21 mouse cellular contexts compared by ENCODE assay signal in the genomic region with DNA sequence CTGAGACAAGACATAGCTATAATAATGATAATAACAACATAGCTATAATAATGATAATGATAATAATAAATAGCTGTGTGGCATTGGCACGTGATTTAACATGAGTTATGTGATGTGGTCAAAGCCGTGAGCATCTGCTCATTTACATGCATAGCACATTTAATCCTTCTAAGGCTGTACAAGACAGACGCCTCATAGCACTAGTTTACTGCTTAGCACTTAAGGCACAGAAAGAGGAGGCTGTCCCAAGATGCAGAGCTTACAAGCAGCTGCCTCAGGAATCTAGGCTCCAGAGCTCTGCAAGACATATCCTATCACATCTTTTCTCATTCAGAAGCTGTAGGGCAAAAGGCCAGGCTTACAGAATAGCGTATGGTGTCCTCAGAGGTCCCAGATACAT. TPM values are rescaled to one million over a fixed set of nuclear protein-coding genes. Genes with fewer than 3 reads are reported as not detected.
DNase-seq lines count a peak whose midpoint lies in the region; ATAC-seq and TF ChIP-seq lines count a peak whose summit lies in the region.
"Had no signal": no experiment of that assay in that cellular context is flagged by ENCODE, and none has a peak within 500 bp of the region (broad histone marks: within the 10 kb centered on the region; RNA-seq: fewer than 3 reads in every experiment).

No protein-coding gene starts in this region.

- WGBS in forebrain, embryonic 13.5 days, result 63% methylated on average over 4 of the region's 4 CpGs
- 83% methylated on average over 4 of the region's 4 CpGs for WGBS in forebrain, embryonic 10.5 days
- 41% methylated on average over 4 of the region's 4 CpGs for WGBS in midbrain, embryonic 15.5 days
- 54% methylated on average over 4 of the region's 4 CpGs for WGBS in midbrain, embryonic 13.5 days

- H3K27ac ChIP-seq in forebrain, embryonic 13.5 days, result no peak overlapping the region
- no peak overlapping the region for H3K27ac ChIP-seq in forebrain, embryonic 10.5 days
- no peak overlapping the region for H3K27ac ChIP-seq in midbrain, embryonic 15.5 days
- H3K27ac ChIP-seq in midbrain, embryonic 13.5 days, result no peak overlapping the region
- H3K27ac ChIP-seq: hindbrain, embryonic 12.5 days; hindbrain, embryonic 15.5 days had no signal

- intact Hi-C loops in heart, postnatal 36 days (cut with DNase I), result no loop called here

- H3K27me3 ChIP-seq in forebrain, embryonic 13.5 days, result no peaks in the 10 kb centered on the region
- H3K27me3 ChIP-seq in forebrain, embryonic 10.5 days (ENCODE audit: poor library complexity, severe bottlenecking), result no peaks in the 10 kb centered on the region
- no peaks in the 10 kb centered on the region for H3K27me3 ChIP-seq in midbrain, embryonic 15.5 days (replicated peaks)
- H3K27me3 ChIP-seq in midbrain, embryonic 13.5 days, result no peaks in the 10 kb centered on the region
- H3K27me3 ChIP-seq: heart, embryonic 12.5 days; hindbrain, embryonic 12.5 days; hindbrain, embryonic 15.5 days had no signal

- no peak for TF ChIP-seq CTCF in brain, embryonic 14.5 days (IDR thresholded peaks at IDR 0.05; ENCODE audit: borderline replicate concordance, extremely low read depth, insufficient read depth, insufficient read length)

- no peak for TF ChIP-seq POLR2A in brain, embryonic 14.5 days (IDR thresholded peaks at IDR 0.05; ENCODE audit: borderline replicate concordance, extremely low read depth, insufficient read depth, insufficient read length, poor library complexity, severe bottlenecking)

- H3K9me3 ChIP-seq in forebrain, embryonic 13.5 days (replicated peaks), result no peaks in the 10 kb centered on the region
- no peaks in the 10 kb centered on the region for H3K9me3 ChIP-seq in forebrain, embryonic 10.5 days
- H3K9me3 ChIP-seq in midbrain, embryonic 15.5 days, result no peaks in the 10 kb centered on the region
- H3K9me3 ChIP-seq in midbrain, embryonic 13.5 days, result no peaks in the 10 kb centered on the region
- H3K9me3 ChIP-seq: heart, embryonic 12.5 days; hindbrain, embryonic 12.5 days; hindbrain, embryonic 15.5 days had no signal

- H3K9ac ChIP-seq in forebrain, embryonic 13.5 days, result no peak overlapping the region
- no peak overlapping the region for H3K9ac ChIP-seq in midbrain, embryonic 15.5 days
- H3K9ac ChIP-seq in midbrain, embryonic 13.5 days (replicated peaks), result no peak overlapping the region
- H3K9ac ChIP-seq: heart, embryonic 12.5 days; hindbrain, embryonic 12.5 days; hindbrain, embryonic 15.5 days had no signal

- DNase-seq in forebrain, embryonic 10.5 days (ENCODE audit: extremely low spot score, low spot score), result no peak
- DNase-seq in heart, adult 11 months, result peak; percentile 30
- no peak for DNase-seq in heart, postnatal 36 days
- DNase-seq in brain, embryonic 14.5 days (ENCODE audit: low read depth), result peak; percentile 47
- no peak for DNase-seq in natural killer cell, adult 2 months (ENCODE audit: low spot score in 2 of 2)
- DNase-seq: adrenal gland, adult 8-10 months; adrenal gland, postnatal 25 days; cerebellum, adult 18-20 months; cerebellum, adult 9-10 months; cerebellum, postnatal 14 days; gastrocnemius, postnatal 10 days; gastrocnemius, postnatal 36 days; heart, postnatal 14 days had no signal

- H3K4me3 ChIP-seq in forebrain, embryonic 13.5 days, result no peak overlapping the region
- no peak overlapping the region for H3K4me3 ChIP-seq in forebrain, embryonic 10.5 days
- no peak overlapping the region for H3K4me3 ChIP-seq in midbrain, embryonic 15.5 days
- no peak overlapping the region for H3K4me3 ChIP-seq in midbrain, embryonic 13.5 days (replicated peaks)
- H3K4me3 ChIP-seq: heart, embryonic 12.5 days; hindbrain, embryonic 12.5 days; hindbrain, embryonic 15.5 days had no signal

- no peaks in the 10 kb centered on the region for H3K36me3 ChIP-seq in forebrain, embryonic 13.5 days (ENCODE audit: poor library complexity, severe bottlenecking)
- no peaks in the 10 kb centered on the region for H3K36me3 ChIP-seq in forebrain, embryonic 10.5 days (replicated peaks)
- H3K36me3 ChIP-seq in midbrain, embryonic 15.5 days (replicated peaks), result no peaks in the 10 kb centered on the region
- no peaks in the 10 kb centered on the region for H3K36me3 ChIP-seq in midbrain, embryonic 13.5 days
- H3K36me3 ChIP-seq: heart, embryonic 12.5 days; hindbrain, embryonic 12.5 days; hindbrain, embryonic 15.5 days had no signal

- ATAC-seq in forebrain, embryonic 13.5 days, result peak; percentile 53; the same call in 1 of the 2 replicates
- 0 out of 2 replicates have a peak, but pooled peaks have one; percentile 25 for ATAC-seq in midbrain, embryonic 15.5 days (replicated peaks)
- no peak for ATAC-seq in midbrain, embryonic 13.5 days
- ATAC-seq: activated CD4-positive, CD25-positive, alpha-beta regulatory T cell, adult 4 months; intestine, postnatal 0 days had no signal

- H3K4me1 ChIP-seq in forebrain, embryonic 13.5 days, result no peaks in the 10 kb centered on the region
- peaks cover 6% of the 10 kb centered on the region for H3K4me1 ChIP-seq in forebrain, embryonic 10.5 days
- H3K4me1 ChIP-seq in midbrain, embryonic 15.5 days, result no peaks in the 10 kb centered on the region
- H3K4me1 ChIP-seq in midbrain, embryonic 13.5 days (replicated peaks), result peaks cover 3% of the 10 kb centered on the region; the same call in 1 of the 2 replicates
- H3K4me1 ChIP-seq: hindbrain, embryonic 12.5 days; hindbrain, embryonic 15.5 days had no signal

- no peak overlapping the region for H3K4me2 ChIP-seq in forebrain, embryonic 13.5 days
- H3K4me2 ChIP-seq in midbrain, embryonic 15.5 days, result no peak overlapping the region
- no peak overlapping the region for H3K4me2 ChIP-seq in midbrain, embryonic 13.5 days (replicated peaks)
- H3K4me2 ChIP-seq: heart, embryonic 12.5 days; hindbrain, embryonic 12.5 days; hindbrain, embryonic 15.5 days had no signal

RNA-seq across cellular contexts. Expression of gene Phactr2, which starts 11.7 kb away (rescaled TPM):
- polyA plus RNA-seq in forebrain, embryonic 13.5 days (2015; fragmentation: Nextera tagmentation; extraction: Ambion mirVana), result 8.5 and 8.6 TPM in 2 replicates
- polyA plus RNA-seq in forebrain, embryonic 10.5 days (2016; fragmentation: Nextera tagmentation; extraction: Ambion mirVana), result 13.4 and 14.2 TPM in 2 replicates
- 10 to 100 TPM; 45.6 to 45.8 TPM for total RNA-seq in heart, postnatal 36 days (2021)
- polyA plus RNA-seq in midbrain, embryonic 15.5 days (2015; fragmentation: Nextera tagmentation; extraction: Ambion mirVana), result 7.5 and 8.2 TPM in 2 replicates
- polyA plus RNA-seq in midbrain, embryonic 13.5 days (2015; fragmentation: Nextera tagmentation; extraction: Ambion mirVana), result 5.1 and 6.4 TPM in 2 replicates
- polyA plus RNA-seq in brain, embryonic 14.5 days (2012; rRNA removed), result 3.4 and 6.4 TPM in 2 replicates

RNA-seq across cellular contexts. Expression of gene Fuca2, which starts 13.4 kb away (rescaled TPM):
- 16.8 and 18.2 TPM in 2 replicates for polyA plus RNA-seq in forebrain, embryonic 13.5 days (2015; fragmentation: Nextera tagmentation; extraction: Ambion mirVana)
- polyA plus RNA-seq in forebrain, embryonic 10.5 days (2016; fragmentation: Nextera tagmentation; extraction: Ambion mirVana), result 23.7 and 25.3 TPM in 2 replicates
- total RNA-seq in heart, postnatal 36 days (2021), result 100 to 1,000 TPM; 243 to 271 TPM
- 39.7 and 39.9 TPM in 2 replicates for polyA plus RNA-seq in midbrain, embryonic 15.5 days (2015; fragmentation: Nextera tagmentation; extraction: Ambion mirVana)
- polyA plus RNA-seq in midbrain, embryonic 13.5 days (2015; fragmentation: Nextera tagmentation; extraction: Ambion mirVana), result 22.0 TPM in 2 replicates
- polyA plus RNA-seq in brain, embryonic 14.5 days (2012; rRNA removed), result 11.6 and 17.0 TPM in 2 replicates

Comparison
In these comparisons a context has a peak if more than half of its experiments do, and no peak if none do; other contexts are left out.
1. DNase-seq: peak in heart, adult 11 months (single experiment) and brain, embryonic 14.5 days (single experiment); none in forebrain, embryonic 10.5 days (single experiment), heart, postnatal 36 days (0 of 2) and natural killer cell, adult 2 months (0 of 2).